Mouse (Mus musculus) kidney, adult 2 months (tissue): ENCODE measurements around the gene Cript.

ENCODE experiments used
- CTCF ChIP-seq: fragments of 200-500 bp; conservative IDR thresholded peaks from 2 replicates; pipeline ENCODE4 v1.5.1; 2011; ENCODE audit warnings: low read depth, mild to moderate bottlenecking, control low read depth, low read length, moderate library complexity, mixed read lengths; ENCODE audit not compliant: insufficient read depth, insufficient read length
- POLR2A ChIP-seq: fragments of 200-500 bp; IDR thresholded peaks from one replicate; pipeline ENCODE4 v1.6.1; 2011; ENCODE audit warnings: low read depth, low read length, control low read depth

- TF ChIP-seq CTCF (no peak), POLR2A (no peak)
Measured at GRCm38 (mm10) chr17:87080724-87081123, 55.4 kb downstream of the Cript start.
